Mouse (Mus musculus) monocyte, adult 59 days (primary cell): ENCODE results near the gene Ccdc182. TPM values are rescaled to one million over a fixed set of nuclear protein-coding genes. Genes with fewer than 3 reads are reported as not detected.

Experiments used
- total RNA-seq, 2 experiments: library from RNA; stranded (reverse); gene quantifications; one replicate each; pipeline ENCODE4 v1.2.4; 2023

Ccdc182 gene
- total RNA-seq: not detected

GRCm38 (mm10) chr11:88293631-88294393 is at the start of gene Ccdc182:
Gene Ccdc182, plus strand, starts transcription at chr11:88294058.

Other genes starting within 250 kb of the Ccdc182 start
- gene Srsf1, start 246.7 kb upstream of the Ccdc182 start, total RNA-seq: 100 to 1,000 TPM; 139 to 143 TPM
- 10 to 100 TPM; 44.2 to 44.6 TPM for gene Vezf1, start 225.8 kb upstream of the Ccdc182 start, total RNA-seq
- 1 to 10 TPM; 1.1 to 1.2 TPM for gene Cuedc1, start 196.0 kb upstream of the Ccdc182 start, total RNA-seq
- 10 to 100 TPM; 57.4 to 58.1 TPM for gene Mrps23, start 89.7 kb upstream of the Ccdc182 start, total RNA-seq